Mouse (Mus musculus) ES-E14 (cell line): ENCODE measurements at regions not wholly inside any gene's neighbourhood (a gene's known extent, or its start where the extent isn't known, plus 50 kb on each side); places are given as distances from the start of the nearest gene placed in this dataset.

Experiments used
- DNase-seq: peaks from one replicate; pipeline ENCODE4 v3.0.0-alpha.2; 2013; ENCODE audit warnings: low read depth, low spot score
- H3K27ac ChIP-seq: 2 replicates; pipeline ENCODE4 v1.5.1; 2012; ENCODE audit warnings: low read depth, mild to moderate bottlenecking, low read length, moderate library complexity, mixed read lengths; ENCODE audit not compliant: poor library complexity, insufficient read depth, severe bottlenecking
- H3K36me3 ChIP-seq: 2 replicates; pipeline ENCODE4 v1.6.1; 2012; ENCODE audit warnings: mild to moderate bottlenecking, low read length, moderate library complexity, mixed read lengths; ENCODE audit not compliant: control insufficient read depth, poor library complexity, insufficient read depth, severe bottlenecking
- H3K4me1 ChIP-seq, 2 experiments: fragments of 150-350 bp in 1 of 2; sonication (generic) in 1 of 2; 2 replicates each; pipeline ENCODE4 v1.6.1; 2012; ENCODE audit warnings: low read length in 2 of 2, mild to moderate bottlenecking in 1 of 2, mixed read lengths in 1 of 2; ENCODE audit not compliant: control insufficient read depth in 2 of 2, insufficient read depth in 2 of 2, poor library complexity in 1 of 2
- H3K4me3 ChIP-seq, 2 experiments: fragments of 150-350 bp in 1 of 2; sonication (generic) in 1 of 2; 2 replicates each; pipeline ENCODE4 v1.5.1; 2012; ENCODE audit warnings: low read length in 2 of 2, low read depth in 1 of 2, mild to moderate bottlenecking in 1 of 2, mixed read lengths in 1 of 2; ENCODE audit not compliant: insufficient read depth in 1 of 2, poor library complexity in 1 of 2, severe bottlenecking in 1 of 2
- H3K9ac ChIP-seq: 2 replicates; pipeline ENCODE4 v1.6.1; 2012; ENCODE audit warnings: low read depth, mild to moderate bottlenecking, low read length, mixed read lengths; ENCODE audit not compliant: poor library complexity, insufficient read depth, severe bottlenecking
- H3K9me3 ChIP-seq: fragments of 150-350 bp; sonication (generic); 2 replicates; pipeline ENCODE4 v1.6.1; 2012; ENCODE audit warnings: low read depth, mild to moderate bottlenecking, low read length; ENCODE audit not compliant: control insufficient read depth, insufficient read depth
- CHD2 ChIP-seq: IDR thresholded peaks from 2 replicates; pipeline ENCODE4 v1.6.1; 2014; ENCODE audit warnings: mild to moderate bottlenecking, low read depth, low read length, inconsistent platforms
- HCFC1 ChIP-seq: IDR thresholded peaks from 2 replicates; pipeline ENCODE4 v1.6.1; 2012; ENCODE audit warnings: low read length, inconsistent platforms, borderline replicate concordance; ENCODE audit not compliant: insufficient read depth
- MAFK ChIP-seq: IDR thresholded peaks from 2 replicates; pipeline ENCODE4 v1.6.1; 2014; ENCODE audit warnings: mild to moderate bottlenecking, low read depth, low read length, inconsistent platforms; ENCODE audit not compliant: insufficient read depth
- ZC3H11A ChIP-seq: IDR thresholded peaks from 2 replicates; pipeline ENCODE4 v1.6.1; 2012; ENCODE audit warnings: low read depth, mild to moderate bottlenecking, inconsistent platforms, low read length, borderline replicate concordance
- ZNF384 ChIP-seq: IDR thresholded peaks from 2 replicates; pipeline ENCODE4 v1.6.1; 2012; ENCODE audit warnings: low read depth, low read length, inconsistent platforms
- in situ Hi-C, 2 experiments: fragments of 600-800 bp; cut with MboI; formaldehyde crosslinking; loops; one replicate each; pipeline ENCODE4 v1.15.1; 2025; ENCODE audit warnings: low sequenced_read_pairs in 2 of 2, inconsistent platforms in 1 of 2; ENCODE audit not compliant: unreplicated experiment in 2 of 2

- Histone ChIP-seq H3K36me3 (no peaks in the 10 kb centered on the region), H3K4me3 (no peak overlapping the region), H3K9ac (no peak overlapping the region), H3K27ac (no peak overlapping the region), H3K9me3 (no peaks in the 10 kb centered on the region), H3K4me1 (no peaks in the 10 kb centered on the region)
- in situ Hi-C loops: no loop called here
- no peak for DNase-seq
- no peak for TF ChIP-seq ZNF384
- TF ChIP-seq CHD2: no peak
- no peak for TF ChIP-seq MAFK
- no peak for TF ChIP-seq ZC3H11A
- no peak for TF ChIP-seq HCFC1
Measured at GRCm38 (mm10) chr17:45334732-45335381, 98.7 kb downstream of the Cdc5l start.

GRCm38 (mm10) chr17:45332321-45332720 is 101.2 kb downstream of the Cdc5l start:
- Histone ChIP-seq H3K4me1 (no peaks in the 10 kb centered on the region), H3K27ac (no peak overlapping the region), H3K9me3 (no peaks in the 10 kb centered on the region), H3K9ac (no peak overlapping the region), H3K4me3 (no peak overlapping the region), H3K36me3 (no peaks in the 10 kb centered on the region)
- in situ Hi-C loops: no loop called here
- TF ChIP-seq ZNF384 (no peak), CHD2 (no peak), HCFC1 (no peak), ZC3H11A (no peak), MAFK (no peak)
- no peak for DNase-seq

GRCm38 (mm10) chr17:45329241-45329640 is 104.3 kb downstream of the Cdc5l start:
- Histone ChIP-seq H3K9me3 (no peaks in the 10 kb centered on the region), H3K36me3 (no peaks in the 10 kb centered on the region), H3K4me3 (no peak overlapping the region), H3K27ac (no peak overlapping the region), H3K4me1 (no peaks in the 10 kb centered on the region), H3K9ac (no peak overlapping the region)
- in situ Hi-C loops: no loop called here
- TF ChIP-seq ZC3H11A (no peak), ZNF384 (no peak), HCFC1 (no peak), CHD2 (no peak), MAFK (no peak)
- DNase-seq: no peak

- Histone ChIP-seq H3K9me3 (no peaks in the 10 kb centered on the region), H3K4me3 (no peak overlapping the region), H3K27ac (no peak overlapping the region), H3K4me1 (no peaks in the 10 kb centered on the region), H3K9ac (no peak overlapping the region), H3K36me3 (no peaks in the 10 kb centered on the region)
- no peak for TF ChIP-seq HCFC1
- no peak for TF ChIP-seq ZNF384
- TF ChIP-seq MAFK: no peak
- no peak for TF ChIP-seq CHD2
- no peak for TF ChIP-seq ZC3H11A
- no peak for DNase-seq
- in situ Hi-C loops: no loop called here
Measured at GRCm38 (mm10) chr17:45326726-45327125, 106.8 kb downstream of the Cdc5l start.
